Mouse (Mus musculus): ENCODE results near the gene Tmem52. TPM values are rescaled to one million over a fixed set of nuclear protein-coding genes. Genes with fewer than 3 reads are reported as not detected.
"Not testable (repeated sequence)": the region's sequence is repeated elsewhere in the genome, so short reads cannot be mapped to it uniquely, and the experiment has no call there.

The Tmem52 gene
- polyA plus RNA-seq, 1 experiment from 2014 or later = not detected

DNA sequence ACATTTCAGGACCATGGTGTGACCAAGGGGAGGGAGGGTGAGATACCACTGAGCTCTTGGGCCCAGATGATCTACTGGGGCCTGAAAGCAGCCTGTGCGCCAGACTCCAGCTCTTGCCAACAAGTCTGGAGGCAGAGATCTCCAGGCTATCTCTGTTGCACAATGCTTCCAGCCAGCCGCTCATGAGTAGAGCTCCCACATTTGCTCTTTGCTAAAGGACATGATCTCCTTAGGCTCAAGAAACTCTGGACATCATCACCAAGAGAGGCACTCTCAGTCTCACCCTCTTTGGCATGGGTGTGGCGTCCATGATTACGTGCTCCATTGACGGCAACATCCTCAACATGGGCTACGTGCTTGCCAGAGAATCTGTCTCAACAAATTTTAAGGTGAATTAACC is 5.3 kb upstream of the Tmem52 start:
- H3K4me1 ChIP-seq (replicated peaks) = no peaks in the 10 kb centered on the region
- H3K36me3 ChIP-seq = no peaks in the 10 kb centered on the region
- H3K27ac ChIP-seq = no peak overlapping the region
- H3K4me2 ChIP-seq = no peak overlapping the region
- WGBS = 91% methylated on average over 6 of the region's 6 CpGs
- H3K9ac ChIP-seq = no peak overlapping the region
- ATAC-seq (ENCODE audit: low FRiP score) = no peak
- no peaks in the 10 kb centered on the region for H3K9me3 ChIP-seq
- H3K27me3 ChIP-seq = no peaks in the 10 kb centered on the region; the same call in 1 of the 2 replicates
- no peak overlapping the region for H3K4me3 ChIP-seq

DNA sequence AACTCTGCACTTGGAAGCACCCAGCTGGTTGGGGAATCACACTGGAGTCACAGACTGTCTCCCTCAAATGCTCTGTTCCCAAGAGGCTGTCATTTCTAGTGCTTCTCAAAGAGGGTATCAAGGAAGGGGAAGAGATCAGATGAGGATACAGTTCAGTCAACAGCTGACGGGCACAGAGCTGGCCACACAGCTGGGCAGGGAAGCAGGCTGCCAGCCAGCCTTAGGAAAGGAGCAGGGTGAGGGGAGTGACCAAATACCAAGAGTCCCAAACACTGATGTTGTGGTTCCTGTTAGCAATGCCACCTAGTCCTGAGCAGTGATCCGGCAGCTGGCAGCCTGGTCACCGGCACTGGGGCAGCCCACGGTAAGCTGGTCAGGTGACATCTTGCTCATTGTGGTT is 4.9 kb upstream of the Tmem52 start:
- H3K36me3 ChIP-seq = no peaks in the 10 kb centered on the region
- H3K27ac ChIP-seq = no peak overlapping the region
- peaks cover 3% of the 10 kb centered on the region; the same call in 1 of the 2 replicates for H3K27me3 ChIP-seq
- no peaks in the 10 kb centered on the region; the same call in 1 of the 2 replicates for H3K4me1 ChIP-seq (replicated peaks)
- no peak for ATAC-seq (ENCODE audit: low FRiP score)
- H3K9me3 ChIP-seq = no peaks in the 10 kb centered on the region
- no peak overlapping the region for H3K4me2 ChIP-seq
- no peak overlapping the region for H3K4me3 ChIP-seq
- WGBS = 94% methylated on average over 4 of the region's 4 CpGs
- H3K9ac ChIP-seq = no peak overlapping the region

- ATAC-seq (ENCODE audit: low FRiP score) = no peak
- Histone ChIP-seq H3K27ac (no peak overlapping the region), H3K36me3 (no peaks in the 10 kb centered on the region), H3K4me1 (replicated peaks) (no peaks in the 10 kb centered on the region; the same call in 1 of the 2 replicates), H3K4me3 (no peak overlapping the region), H3K4me2 (no peak overlapping the region), H3K27me3 (peaks cover 6% of the 10 kb centered on the region; the same call in 1 of the 2 replicates), H3K9ac (no peak overlapping the region), H3K9me3 (no peaks in the 10 kb centered on the region)
- 75% methylated on average over 6 of the region's 6 CpGs for WGBS
These were observed 3.3 kb upstream of the Tmem52 start for GRCm38 (mm10) chr4:155465607-155466006.

DNA sequence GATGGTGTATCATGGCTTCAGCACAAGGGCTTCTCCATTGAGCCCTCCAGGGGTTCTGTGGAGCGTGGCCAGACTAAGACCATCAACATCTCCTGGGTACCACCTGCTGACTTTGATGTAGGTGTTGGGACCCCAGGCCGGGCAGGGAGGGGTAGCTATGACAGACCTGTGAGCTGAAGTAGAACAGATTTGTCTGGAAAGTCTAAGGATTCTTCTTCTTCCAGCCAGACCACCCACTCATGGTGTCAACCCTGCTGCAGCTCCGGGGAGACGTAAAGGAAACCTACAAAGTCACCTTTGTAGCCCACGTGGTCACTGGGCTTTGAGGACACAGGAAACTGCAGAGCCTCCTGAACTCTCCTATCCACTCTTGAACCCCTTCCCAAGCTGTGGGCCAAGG is 2.8 kb upstream of the Tmem52 start:
- no peak overlapping the region for H3K4me2 ChIP-seq
- no peak overlapping the region for H3K9ac ChIP-seq
- H3K27me3 ChIP-seq = peaks cover 6% of the 10 kb centered on the region; the same call in 1 of the 2 replicates
- 87% methylated on average over 5 of the region's 5 CpGs for WGBS
- no peak for ATAC-seq (ENCODE audit: low FRiP score)
- no peaks in the 10 kb centered on the region for H3K36me3 ChIP-seq
- H3K4me3 ChIP-seq = no peak overlapping the region
- no peak overlapping the region for H3K27ac ChIP-seq
- H3K4me1 ChIP-seq (replicated peaks) = no peaks in the 10 kb centered on the region; the same call in 1 of the 2 replicates
- H3K9me3 ChIP-seq = no peaks in the 10 kb centered on the region

DNA sequence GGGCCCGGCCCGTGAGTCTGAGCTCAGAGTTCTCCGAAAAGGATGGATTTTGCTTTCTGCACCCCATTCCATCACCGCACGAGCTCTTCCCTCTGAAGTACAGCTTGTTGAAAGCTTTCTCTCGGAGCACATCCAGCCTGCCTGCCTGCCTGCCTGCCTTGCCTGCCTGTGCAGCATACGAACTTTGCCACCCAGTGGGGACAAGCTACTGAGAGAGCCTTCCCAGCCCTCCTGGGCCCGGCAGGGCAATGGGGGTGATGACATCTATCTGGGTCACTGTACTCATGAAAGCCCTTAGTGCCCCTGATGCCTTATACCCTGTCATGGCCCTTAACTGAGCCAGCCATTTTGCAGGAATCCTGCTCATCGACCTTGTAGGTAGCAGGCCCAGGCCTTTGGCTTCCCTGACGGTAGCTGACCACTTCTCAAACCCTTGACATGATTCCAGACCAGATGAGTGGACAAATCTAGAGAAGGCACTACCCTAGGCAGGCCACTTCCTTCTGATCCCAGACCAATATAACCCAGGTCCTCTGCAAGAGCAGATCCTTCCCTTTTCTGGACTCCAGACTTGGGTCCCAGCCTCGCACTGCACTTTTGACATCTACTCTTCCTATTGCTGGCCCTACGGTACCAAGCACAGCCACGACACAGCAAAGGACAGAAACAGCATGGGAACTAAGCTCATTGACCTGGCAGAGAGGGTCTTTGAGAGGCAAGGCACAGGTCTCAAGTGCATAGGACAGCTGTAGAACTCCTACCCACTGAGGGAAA is 1.5 kb upstream of the Tmem52 start:
- H3K9ac ChIP-seq = no peak overlapping the region
- H3K9me3 ChIP-seq = no peaks in the 10 kb centered on the region
- 88% methylated on average over 13 of the region's 13 CpGs for WGBS
- H3K27me3 ChIP-seq = peaks cover 6% of the 10 kb centered on the region; the same call in 1 of the 2 replicates
- no peaks in the 10 kb centered on the region for H3K36me3 ChIP-seq
- no peaks in the 10 kb centered on the region; the same call in 1 of the 2 replicates for H3K4me1 ChIP-seq (replicated peaks)
- H3K4me2 ChIP-seq = no peak overlapping the region
- no peak overlapping the region for H3K4me3 ChIP-seq
- ATAC-seq (ENCODE audit: low FRiP score) = no peak
- no peak overlapping the region for H3K27ac ChIP-seq

- no peak overlapping the region for H3K9ac ChIP-seq
- no peak overlapping the region for H3K27ac ChIP-seq
- no peak overlapping the region for H3K4me3 ChIP-seq
- no peaks in the 10 kb centered on the region for H3K36me3 ChIP-seq
- H3K9me3 ChIP-seq = no peaks in the 10 kb centered on the region
- no peak overlapping the region for H3K4me2 ChIP-seq
- WGBS = 87% methylated on average over 18 of the region's 18 CpGs
- no peak for ATAC-seq (ENCODE audit: low FRiP score)
- H3K27me3 ChIP-seq = peaks cover 6% of the 10 kb centered on the region; the same call in 1 of the 2 replicates
- peaks cover 6% of the 10 kb centered on the region for H3K4me1 ChIP-seq (replicated peaks)
These were observed 812 bp downstream of the Tmem52 start for GRCm38 (mm10) chr4:155469590-155470262.

DNA sequence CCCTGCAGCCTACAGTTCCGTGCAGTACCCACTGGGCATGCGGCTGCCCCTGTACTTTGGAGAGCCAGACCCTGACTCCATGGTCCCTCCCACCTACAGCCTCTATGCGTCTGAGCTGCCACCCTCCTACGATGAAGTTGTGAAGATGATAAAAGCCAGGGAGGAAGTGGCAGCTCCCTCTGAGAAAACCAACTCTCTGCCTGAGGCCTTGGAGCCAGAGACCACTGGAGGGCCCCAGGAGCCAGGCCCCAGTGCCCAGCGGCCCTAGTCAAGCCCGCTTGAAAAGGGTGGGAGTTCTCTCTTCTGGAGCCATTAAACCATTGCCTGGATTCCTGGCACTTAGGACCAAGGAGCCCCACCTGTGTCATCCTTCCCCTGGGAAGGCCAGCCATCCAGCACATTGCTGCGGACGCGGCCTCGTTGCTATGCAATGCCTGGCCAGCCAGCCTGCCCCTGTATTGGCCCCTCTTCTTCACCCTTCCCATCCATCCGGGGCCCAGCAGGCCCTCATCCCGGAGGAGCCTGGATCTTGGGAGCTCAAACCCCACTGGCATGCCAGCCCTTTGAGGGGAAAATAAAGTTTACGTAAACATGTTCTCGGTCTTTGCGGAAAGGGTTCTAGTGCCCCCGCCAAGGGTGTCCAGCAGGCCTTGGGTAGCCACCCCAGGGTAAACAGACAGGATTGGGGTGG is 1.5 kb downstream of the Tmem52 start:
- H3K9ac ChIP-seq = no peak overlapping the region
- H3K4me3 ChIP-seq = no peak overlapping the region
- no peaks in the 10 kb centered on the region for H3K36me3 ChIP-seq
- H3K27me3 ChIP-seq = peaks cover 6% of the 10 kb centered on the region; the same call in 1 of the 2 replicates
- no peak overlapping the region for H3K27ac ChIP-seq
- H3K4me1 ChIP-seq (replicated peaks) = peaks cover 6% of the 10 kb centered on the region
- no peak overlapping the region for H3K4me2 ChIP-seq
- no peaks in the 10 kb centered on the region for H3K9me3 ChIP-seq
- 86% methylated on average over 16 of the region's 16 CpGs for WGBS
- no peak for ATAC-seq (ENCODE audit: low FRiP score)

GRCm38 (mm10) chr4:155470997-155471396 is 2.1 kb downstream of the Tmem52 start:
- no peak overlapping the region for H3K27ac ChIP-seq

DNA sequence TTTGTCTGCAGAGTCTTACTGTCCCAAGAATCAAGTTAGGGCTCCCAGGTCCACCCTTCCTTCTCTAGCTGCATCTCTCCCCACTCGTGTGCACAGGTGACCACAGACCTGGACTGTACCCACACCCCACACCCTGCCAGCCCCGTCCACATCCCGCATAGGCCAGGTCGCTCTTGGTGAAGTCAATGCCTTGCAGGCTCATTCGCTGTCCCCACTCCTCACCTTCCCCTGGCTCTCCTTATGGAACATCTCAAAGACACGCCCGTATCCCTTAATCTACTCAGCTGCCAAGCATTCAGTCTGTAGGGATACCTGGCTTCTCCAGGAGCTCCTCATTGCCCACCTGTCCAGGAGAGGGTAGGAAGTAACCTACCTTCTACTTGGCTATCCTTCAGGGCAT is 2.5 kb downstream of the Tmem52 start:
- ATAC-seq (ENCODE audit: low FRiP score) = no peak

More at GRCm38 (mm10) chr4:155470997-155471396, 2.1 kb downstream of the Tmem52 start:
- WGBS = 90% methylated on average over 7 of the region's 7 CpGs
- no peak overlapping the region for H3K4me3 ChIP-seq
- H3K27me3 ChIP-seq = peaks cover 6% of the 10 kb centered on the region; the same call in 1 of the 2 replicates
- no peak overlapping the region for H3K9ac ChIP-seq
- H3K4me2 ChIP-seq = no peak overlapping the region
- no peaks in the 10 kb centered on the region for H3K9me3 ChIP-seq
- H3K36me3 ChIP-seq = no peaks in the 10 kb centered on the region
- H3K4me1 ChIP-seq (replicated peaks) = peaks cover 6% of the 10 kb centered on the region
- no peak for ATAC-seq (ENCODE audit: low FRiP score)

GRCm38 (mm10) chr4:155472716-155473290 is 3.9 kb downstream of the Tmem52 start:
- H3K4me1 ChIP-seq (replicated peaks) = peaks cover 6% of the 10 kb centered on the region
- 75% methylated on average over 3 of the region's 3 CpGs for WGBS
- no peak overlapping the region for H3K4me3 ChIP-seq

More for the DNA sequence above, 2.5 kb downstream of the Tmem52 start:
- Histone ChIP-seq H3K9me3 (no peaks in the 10 kb centered on the region), H3K27me3 (peaks cover 6% of the 10 kb centered on the region; the same call in 1 of the 2 replicates), H3K27ac (no peak overlapping the region), H3K36me3 (no peaks in the 10 kb centered on the region), H3K4me1 (replicated peaks) (peaks cover 6% of the 10 kb centered on the region), H3K4me2 (no peak overlapping the region), H3K4me3 (no peak overlapping the region), H3K9ac (no peak overlapping the region)
- WGBS = 90% methylated on average over 7 of the region's 7 CpGs

GRCm38 (mm10) chr4:155473319-155473718 is 4.4 kb downstream of the Tmem52 start:
- H3K4me2 ChIP-seq = no peak overlapping the region
- WGBS = 73% methylated on average over 5 of the region's 5 CpGs
- H3K27ac ChIP-seq = no peak overlapping the region
- H3K36me3 ChIP-seq = no peaks in the 10 kb centered on the region
- peaks cover 9% of the 10 kb centered on the region for H3K27me3 ChIP-seq
- H3K9ac ChIP-seq = no peak overlapping the region
- no peaks in the 10 kb centered on the region for H3K9me3 ChIP-seq
- peaks cover 6% of the 10 kb centered on the region for H3K4me1 ChIP-seq (replicated peaks)
- no peak overlapping the region for H3K4me3 ChIP-seq
- no peak for ATAC-seq (ENCODE audit: low FRiP score)

More at GRCm38 (mm10) chr4:155472716-155473290, 3.9 kb downstream of the Tmem52 start:
- no peak overlapping the region for H3K4me2 ChIP-seq
- no peaks in the 10 kb centered on the region for H3K9me3 ChIP-seq
- H3K27ac ChIP-seq = no peak overlapping the region
- peaks cover 7% of the 10 kb centered on the region for H3K27me3 ChIP-seq
- ATAC-seq (ENCODE audit: low FRiP score) = no peak
- H3K36me3 ChIP-seq = no peaks in the 10 kb centered on the region
- H3K9ac ChIP-seq = no peak overlapping the region

GRCm38 (mm10) chr4:155473796-155474195 is 4.9 kb downstream of the Tmem52 start:
- not testable (repeated sequence) for H3K4me1 ChIP-seq (replicated peaks); H3K9ac ChIP-seq; ATAC-seq (ENCODE audit: low FRiP score); H3K27ac ChIP-seq; H3K36me3 ChIP-seq; H3K4me2 ChIP-seq; H3K27me3 ChIP-seq; H3K4me3 ChIP-seq; H3K9me3 ChIP-seq
- 66% methylated on average over 2 of the region's 2 CpGs for WGBS

Measured in hindbrain, embryonic 13.5 days (tissue).